Mouse (Mus musculus) hindbrain, embryonic 12.5 days (tissue): ENCODE results near the gene Lyg1. TPM values are rescaled to one million over a fixed set of nuclear protein-coding genes. Genes with fewer than 3 reads are reported as not detected.
A peak's percentile ranks its signal among the peaks of the same experiment; 100 is the strongest.

Source experiments
- ATAC-seq: fragments of 200-750 bp; cut with Nextera tagmentation; 2 replicates; pipeline ENCODE4 v1.8.0; 2017; ENCODE audit warnings: moderate TSS enrichment; ENCODE audit not compliant: low FRiP score
- H3K27ac ChIP-seq: fragments of 300-500 bp; sonication (generic); 2 replicates; pipeline ENCODE4 v1.5.1; 2016; ENCODE audit warnings: mild to moderate bottlenecking
- H3K27me3 ChIP-seq: fragments of 300-500 bp; sonication (generic); 2 replicates; pipeline ENCODE4 v1.6.1; 2016; ENCODE audit warnings: mild to moderate bottlenecking
- H3K36me3 ChIP-seq: fragments of 300-500 bp; sonication (generic); 2 replicates; pipeline ENCODE4 v1.6.1; 2016; ENCODE audit warnings: mild to moderate bottlenecking
- H3K4me1 ChIP-seq: fragments of 300-500 bp; sonication (generic); 2 replicates; pipeline ENCODE4 v1.6.1; 2016
- H3K4me2 ChIP-seq: fragments of 300-500 bp; sonication (generic); replicated peaks from 2 replicates; pipeline ENCODE4 v1.6.1; 2016; ENCODE audit warnings: mild to moderate bottlenecking
- H3K4me3 ChIP-seq: fragments of 300-500 bp; sonication (generic); 2 replicates; pipeline ENCODE4 v1.5.1; 2016; ENCODE audit warnings: mild to moderate bottlenecking
- H3K9ac ChIP-seq: fragments of 300-500 bp; sonication (generic); 2 replicates; pipeline ENCODE4 v1.6.1; 2016; ENCODE audit warnings: mild to moderate bottlenecking, moderate library complexity
- H3K9me3 ChIP-seq: fragments of 300-500 bp; sonication (generic); replicated peaks from 2 replicates; pipeline ENCODE4 v1.6.1; 2016; ENCODE audit warnings: mild to moderate bottlenecking
- WGBS: fragments of 180-500 bp; shearing (Covaris S2); methylation state at CpG from one replicate; pipeline ENCODE4 v1.1.7; 2016; 5-methylcytosine and 5-hydroxymethylcytosine counted together
- polyA plus RNA-seq: library from polyadenylated mRNA; unstranded; fragments of >200 nt; fragmentation: Nextera tagmentation; extraction: Ambion mirVana; gene quantifications from 2 replicates; pipeline ENCODE4 v1.2.1, GENCODE M21; 2016

Lyg1 gene
- polyA plus RNA-seq, result not detected in 2 replicates

GRCm38 (mm10) chr1:37957659-37958058 lies at the start of gene Lyg1:
Lyg1 (minus strand) TSS chr1:37957759.
- Histone ChIP-seq H3K27ac (no peak within 1 kb of the TSS), H3K9ac (no peak within 1 kb of the TSS), H3K27me3 (no peaks in the 10 kb centered on the region), H3K4me3 (no peak within 1 kb of the TSS), H3K4me2 (no peak within 1 kb of the TSS), H3K36me3 (no peaks in the 10 kb centered on the region), H3K9me3 (no peaks in the 10 kb centered on the region; the same call in 1 of the 2 replicates), H3K4me1 (0 out of 2 replicates have a peak, but pooled peaks cover 2% of the 10 kb centered on the region)
- ATAC-seq, result no peak
- WGBS, result 90% methylated on average over 5 of the region's 5 CpGs

DNA sequence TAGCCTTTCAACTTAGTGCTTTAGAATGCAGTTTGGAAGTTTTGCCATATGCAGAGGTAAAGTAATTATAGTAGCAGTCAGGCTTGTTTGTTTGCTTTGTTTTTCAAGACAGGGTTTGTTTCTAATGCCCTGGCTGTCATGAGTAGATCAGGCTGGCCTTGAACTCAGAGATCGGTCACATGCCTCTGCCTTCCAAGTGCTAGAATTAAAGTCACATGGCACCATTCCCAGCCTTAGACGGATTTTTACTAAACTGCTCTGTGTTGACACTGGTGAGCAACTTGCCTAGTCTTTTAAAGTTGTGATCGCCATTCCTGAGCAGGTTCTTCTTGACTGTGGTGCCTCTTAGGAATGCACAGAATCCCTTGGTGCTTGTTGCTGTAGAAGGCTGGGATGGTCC lies 49.2 kb upstream of the Lyg1 start:
- Histone ChIP-seq H3K9ac (no peak overlapping the region), H3K27me3 (no peaks in the 10 kb centered on the region), H3K27ac (no peak overlapping the region), H3K4me3 (no peak overlapping the region), H3K4me2 (no peak overlapping the region), H3K4me1 (no peaks in the 10 kb centered on the region), H3K9me3 (no peaks in the 10 kb centered on the region), H3K36me3 (no peaks in the 10 kb centered on the region)
- no peak for ATAC-seq
- WGBS, result 84% methylated on average over 3 of the region's 3 CpGs

- no peaks in the 10 kb centered on the region for H3K36me3 ChIP-seq
- peaks cover 11% of the 10 kb centered on the region for H3K4me1 ChIP-seq
- no peak for ATAC-seq
- H3K4me3 ChIP-seq, result no peak overlapping the region
- H3K27me3 ChIP-seq, result no peaks in the 10 kb centered on the region
- 95% methylated on average over 3 of the region's 3 CpGs for WGBS
- no peaks in the 10 kb centered on the region for H3K9me3 ChIP-seq
- H3K4me2 ChIP-seq, result no peak overlapping the region
- H3K27ac ChIP-seq, result no peak overlapping the region
- H3K9ac ChIP-seq, result no peak overlapping the region
Observed at GRCm38 (mm10) chr1:38003046-38003445, 45.5 kb upstream of the Lyg1 start.

DNA sequence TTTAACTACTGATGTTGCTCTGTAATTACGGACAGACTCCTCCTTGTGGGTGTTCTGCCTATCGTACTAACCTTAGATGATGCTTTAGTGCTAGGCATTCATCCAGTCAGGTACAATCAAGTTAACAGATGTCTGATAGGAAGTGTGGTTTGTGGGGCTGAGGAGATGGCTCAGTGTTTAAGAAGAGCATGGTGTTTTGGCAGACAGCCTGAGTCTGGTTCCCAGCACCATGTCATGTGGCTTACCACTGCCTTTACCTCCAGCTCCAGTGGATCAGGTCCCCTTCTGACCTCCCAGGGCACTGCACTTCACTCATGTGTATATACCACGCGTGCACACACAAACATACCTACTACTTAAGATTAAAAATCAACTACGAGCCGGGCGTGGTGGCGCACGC lies 44.4 kb upstream of the Lyg1 start:
- no peak overlapping the region for H3K4me2 ChIP-seq
- H3K4me1 ChIP-seq, result peaks cover 11% of the 10 kb centered on the region
- WGBS, result 96% methylated on average over 9 of the region's 9 CpGs
- no peaks in the 10 kb centered on the region for H3K36me3 ChIP-seq
- ATAC-seq, result no peak
- H3K9me3 ChIP-seq, result no peaks in the 10 kb centered on the region
- H3K27me3 ChIP-seq, result no peaks in the 10 kb centered on the region
- no peak overlapping the region for H3K9ac ChIP-seq
- no peak overlapping the region for H3K27ac ChIP-seq
- no peak overlapping the region for H3K4me3 ChIP-seq

- Histone ChIP-seq H3K4me1 (peaks cover 16% of the 10 kb centered on the region), H3K27me3 (no peaks in the 10 kb centered on the region), H3K9ac (no peak overlapping the region), H3K36me3 (no peaks in the 10 kb centered on the region), H3K9me3 (no peaks in the 10 kb centered on the region), H3K4me3 (no peak overlapping the region), H3K27ac (no peak overlapping the region), H3K4me2 (no peak overlapping the region)
- whole genome bisulfite sequencing, result 91% methylated on average over 8 of the region's 8 CpGs
- ATAC-seq, result no peak
Observed at GRCm38 (mm10) chr1:38000844-38001243, 43.3 kb upstream of the Lyg1 start.

- H3K9me3 ChIP-seq, result no peaks in the 10 kb centered on the region
- H3K27ac ChIP-seq, result no peak overlapping the region
- no peak overlapping the region for H3K9ac ChIP-seq
- WGBS, result 83% methylated on average over 3 of the region's 3 CpGs
- ATAC-seq, result no peak
- H3K4me1 ChIP-seq, result peaks cover 16% of the 10 kb centered on the region
- peak overlapping the region; percentile 7; the same call in 1 of the 2 replicates for H3K4me3 ChIP-seq
- peak overlapping the region; percentile 74; the same call in 1 of the 2 replicates for H3K4me2 ChIP-seq
- peaks cover 9% of the 10 kb centered on the region for H3K36me3 ChIP-seq
- no peaks in the 10 kb centered on the region for H3K27me3 ChIP-seq
Observed at GRCm38 (mm10) chr1:37999552-37999951, 42.0 kb upstream of the Lyg1 start.

- Histone ChIP-seq H3K4me2 (peak overlapping the region; percentile 74), H3K9me3 (no peaks in the 10 kb centered on the region), H3K9ac (peak overlapping the region; percentile 97), H3K36me3 (peaks cover 19% of the 10 kb centered on the region), H3K4me1 (peaks cover 16% of the 10 kb centered on the region), H3K4me3 (peak overlapping the region; percentile 86), H3K27ac (peak overlapping the region; percentile 93), H3K27me3 (no peaks in the 10 kb centered on the region)
- ATAC-seq, result peak; percentile 39
- 6% methylated on average over 35 of the region's 47 CpGs for WGBS
Observed at GRCm38 (mm10) chr1:37998371-37999199, 41.0 kb upstream of the Lyg1 start.

- H3K9me3 ChIP-seq, result no peaks in the 10 kb centered on the region
- peak within 1 kb of the TSS; percentile 93 for H3K27ac ChIP-seq
- peak within 1 kb of the TSS; percentile 74 for H3K4me2 ChIP-seq
- H3K27me3 ChIP-seq, result no peaks in the 10 kb centered on the region
- H3K9ac ChIP-seq, result peak within 1 kb of the TSS; percentile 97
- H3K36me3 ChIP-seq, result peaks cover 26% of the 10 kb centered on the region
- under 1% methylated on average over 50 of the region's 50 CpGs for WGBS
- peaks cover 16% of the 10 kb centered on the region for H3K4me1 ChIP-seq
- peak within 1 kb of the TSS; percentile 86 for H3K4me3 ChIP-seq
- peak; percentile 95 for ATAC-seq
Observed at GRCm38 (mm10) chr1:37997867-37998266, 40.3 kb upstream of the Lyg1 start, which contains the start of the genes Txndc9 and Eif5b. Txndc9 (minus strand) TSS chr1:37997893. Eif5b (plus strand) TSS chr1:37998010.

- H3K4me2 ChIP-seq, result peak overlapping the region; percentile 74
- H3K4me1 ChIP-seq, result peaks cover 16% of the 10 kb centered on the region
- no peaks in the 10 kb centered on the region for H3K27me3 ChIP-seq
- H3K36me3 ChIP-seq, result peaks cover 34% of the 10 kb centered on the region
- H3K9me3 ChIP-seq, result no peaks in the 10 kb centered on the region
- peak overlapping the region; percentile 86 for H3K4me3 ChIP-seq
- WGBS, result under 1% methylated on average over 42 of the region's 42 CpGs
- peak overlapping the region; percentile 93 for H3K27ac ChIP-seq
- peak overlapping the region; percentile 97 for H3K9ac ChIP-seq
- ATAC-seq, result peak; percentile 95
Observed at GRCm38 (mm10) chr1:37996877-37997484, 39.4 kb upstream of the Lyg1 start.

- WGBS, result 50% methylated on average over 3 of the region's 3 CpGs
- ATAC-seq, result no peak
- H3K4me3 ChIP-seq, result peak overlapping the region; percentile 86
- no peaks in the 10 kb centered on the region for H3K27me3 ChIP-seq
- H3K27ac ChIP-seq, result no peak overlapping the region; the same call in 1 of the 2 replicates
- no peaks in the 10 kb centered on the region for H3K9me3 ChIP-seq
- peaks cover 16% of the 10 kb centered on the region for H3K4me1 ChIP-seq
- peak overlapping the region; percentile 97 for H3K9ac ChIP-seq
- H3K36me3 ChIP-seq, result peaks cover 41% of the 10 kb centered on the region
- H3K4me2 ChIP-seq, result peak overlapping the region; percentile 71
Observed at GRCm38 (mm10) chr1:37996226-37996625, 38.7 kb upstream of the Lyg1 start.

- no peak for ATAC-seq
- WGBS, result 96% methylated on average over 5 of the region's 5 CpGs
- H3K36me3 ChIP-seq, result peaks cover 69% of the 10 kb centered on the region
Observed at GRCm38 (mm10) chr1:37987856-37988255, 30.3 kb upstream of the Lyg1 start.

GRCm38 (mm10) chr1:37985764-37986323 lies 28.3 kb upstream of the Lyg1 start:
- Histone ChIP-seq H3K9ac (no peak overlapping the region), H3K36me3 (peaks cover 50% of the 10 kb centered on the region), H3K27ac (no peak overlapping the region), H3K4me1 (no peaks in the 10 kb centered on the region), H3K9me3 (no peaks in the 10 kb centered on the region), H3K27me3 (no peaks in the 10 kb centered on the region), H3K4me2 (no peak overlapping the region), H3K4me3 (no peak overlapping the region)
- 81% methylated on average over 9 of the region's 9 CpGs for WGBS
- ATAC-seq, result no peak

More at GRCm38 (mm10) chr1:37987856-37988255, 30.3 kb upstream of the Lyg1 start:
- Histone ChIP-seq H3K9me3 (no peaks in the 10 kb centered on the region), H3K27me3 (no peaks in the 10 kb centered on the region), H3K4me2 (no peak overlapping the region), H3K27ac (no peak overlapping the region), H3K9ac (no peak overlapping the region), H3K4me1 (no peaks in the 10 kb centered on the region), H3K4me3 (no peak overlapping the region)
